Mouse (Mus musculus) layer of hippocampus, adult 11-12 months (tissue): Measurements from ENCODE around the gene Rpl36al.
A peak's percentile ranks its signal among the peaks of the same experiment; 100 is the strongest.
"Not testable (repeated sequence)": the region's sequence is repeated elsewhere in the genome, so short reads cannot be mapped to it uniquely, and the experiment has no call there.

Experiments
- DNase-seq: peaks from one replicate; pipeline ENCODE4 v3.0.0; 2022; ENCODE audit warnings: low spot score

Gene Rpl36al

GRCm38 (mm10) chr12:69192637-69193036, 8.8 kb upstream of the Rpl36al start:
- no peak for DNase-seq

GRCm38 (mm10) chr12:69191396-69191795, 7.5 kb upstream of the Rpl36al start:
- DNase-seq = no peak

GRCm38 (mm10) chr12:69190522-69190921, 6.6 kb upstream of the Rpl36al start:
- no peak for DNase-seq

- DNase-seq = no peak
These were observed 6.2 kb upstream of the Rpl36al start for GRCm38 (mm10) chr12:69190074-69190473.

GRCm38 (mm10) chr12:69186811-69187471, 3.1 kb upstream of the Rpl36al start:
- no peak for DNase-seq

GRCm38 (mm10) chr12:69185371-69185770, 1.5 kb upstream of the Rpl36al start:
- no peak for DNase-seq

- peak; percentile 60 for DNase-seq
These were observed 736 bp upstream of the Rpl36al start for GRCm38 (mm10) chr12:69184342-69185295.

GRCm38 (mm10) chr12:69181800-69182199, 2.1 kb downstream of the Rpl36al start:
- no peak for DNase-seq

- no peak for DNase-seq
These were observed 4.5 kb downstream of the Rpl36al start for GRCm38 (mm10) chr12:69179371-69179770.

- DNase-seq = no peak
These were observed 6.4 kb downstream of the Rpl36al start for GRCm38 (mm10) chr12:69177526-69177925.

- DNase-seq = no peak
These were observed 7.9 kb downstream of the Rpl36al start for GRCm38 (mm10) chr12:69175975-69176374.

GRCm38 (mm10) chr12:69171307-69171706, 12.6 kb downstream of the Rpl36al start:
- DNase-seq = no peak

- DNase-seq = peak; percentile 89
These were observed 15.3 kb downstream of the Rpl36al start, which contains the start of gene Lrr1 for GRCm38 (mm10) chr12:69168461-69169106. Gene Lrr1 (plus strand): TSS chr12:69168814.

- no peak for DNase-seq
These were observed 16.0 kb downstream of the Rpl36al start for GRCm38 (mm10) chr12:69167656-69168460.

- not testable (repeated sequence) for DNase-seq
These were observed 16.9 kb downstream of the Rpl36al start for GRCm38 (mm10) chr12:69166861-69167581.

GRCm38 (mm10) chr12:69164904-69165303, 19.0 kb downstream of the Rpl36al start:
- DNase-seq = no peak

- not testable (repeated sequence) for DNase-seq
These were observed 20.3 kb downstream of the Rpl36al start for GRCm38 (mm10) chr12:69163586-69163985.

- DNase-seq = not testable (repeated sequence)
These were observed 23.2 kb downstream of the Rpl36al start for GRCm38 (mm10) chr12:69160677-69161076.

GRCm38 (mm10) chr12:69159578-69159940, 24.3 kb downstream of the Rpl36al start:
- peak; percentile 24 for DNase-seq

- DNase-seq = peak; percentile 99
These were observed 24.9 kb downstream of the Rpl36al start, which contains the start of gene Rps29 for GRCm38 (mm10) chr12:69158765-69159577. Gene Rps29 (minus strand): TSS chr12:69159186.
